Mouse (Mus musculus): ENCODE data around the gene Arpp21. TPM values are rescaled to one million over a fixed set of nuclear protein-coding genes. Genes with fewer than 3 reads are reported as not detected.

Arpp21 gene
- total RNA-seq, 2 experiments from 2014 or later: 6.8 to 10.7 TPM

DNA sequence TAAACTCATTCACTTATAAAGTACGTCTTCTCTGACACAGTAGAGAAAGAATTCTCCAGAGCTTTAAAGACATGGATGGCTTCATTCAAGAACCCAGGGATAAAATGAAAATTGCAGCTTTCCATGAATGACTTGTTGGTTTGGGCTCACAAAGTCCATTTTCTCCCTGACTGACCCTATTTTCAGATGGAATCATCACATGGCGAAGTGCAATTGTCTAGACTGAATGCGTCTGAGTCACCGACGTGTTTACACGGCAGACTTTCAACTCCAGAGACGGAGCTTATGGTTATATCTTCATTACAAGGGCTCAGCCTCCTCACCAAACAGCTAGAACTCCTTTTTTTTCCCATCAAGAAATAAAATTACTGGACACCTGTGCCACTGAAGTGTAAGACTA, 203.6 kb downstream of the Arpp21 start:
- no peak for DNase-seq (ENCODE audit: low spot score)

DNA sequence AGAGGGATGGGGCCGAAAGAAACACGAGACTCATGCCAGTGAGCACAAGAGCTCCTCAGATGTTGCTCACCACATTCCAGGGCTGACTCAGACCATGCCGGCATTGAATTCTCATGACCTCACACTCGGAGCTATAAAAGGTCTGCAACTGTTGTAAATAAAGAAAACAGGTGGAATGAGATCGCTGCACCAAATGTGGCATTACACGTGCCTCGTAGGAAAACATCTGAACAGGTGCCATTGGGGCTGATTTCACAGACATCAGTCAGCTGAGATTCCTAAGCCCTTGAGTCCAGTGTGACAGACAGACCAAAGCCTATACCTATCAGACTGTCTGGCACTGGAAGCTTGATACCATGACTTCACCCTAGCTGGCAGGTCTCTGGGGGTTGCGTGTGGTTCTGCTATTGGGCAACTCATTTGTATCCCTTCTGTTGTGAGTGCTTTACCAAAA, 212.1 kb downstream of the Arpp21 start:
- peak; percentile 25 for DNase-seq (ENCODE audit: low spot score)

DNA sequence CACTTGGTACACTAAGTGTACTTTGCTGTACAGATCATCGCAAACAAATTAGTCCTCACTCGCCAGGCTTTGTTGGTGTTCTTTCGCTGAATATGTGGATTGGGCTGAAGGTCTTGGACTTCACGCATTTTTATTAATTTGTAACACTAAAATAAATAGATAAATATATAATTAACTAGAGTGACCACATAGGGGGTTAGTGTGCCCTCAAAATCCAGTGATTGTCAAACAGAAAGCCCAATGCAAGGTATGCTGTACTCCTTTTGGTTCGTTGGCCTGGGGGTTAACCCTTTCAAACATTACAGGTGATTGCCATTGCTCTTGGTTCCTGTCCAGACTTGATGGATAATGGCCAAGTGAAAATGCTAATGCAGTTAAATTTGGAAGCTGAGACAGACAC, 212.6 kb downstream of the Arpp21 start:
- DNase-seq (ENCODE audit: low spot score): no peak

Small RNA genes within 50 kb of the gene (microRNA-seq; reads per million reads assigned to microRNA genes)
- 27.6 reads per million, percentile 40 among the genes with 10 or more reads in this experiment for gene Mir128-2

All from gastrocnemius, adult 18-20 months (tissue).